Mouse (Mus musculus) embryo, embryonic 10 days (tissue): ENCODE data around the gene Slc16a5.

Source experiments
- DNase-seq: peaks from one replicate; pipeline ENCODE4 v3.0.0-alpha.2; 2015; ENCODE audit warnings: low spot score

Gene Slc16a5

GRCm38 (mm10) chr11:115462243-115462891, at the start of gene Slc16a5:
Slc16a5 (plus strand) TSS chr11:115462474.
- DNase-seq = no peak

- DNase-seq = peak; percentile 98
These were observed 42.6 kb upstream of the Slc16a5 start, which contains the start of the genes Atp5h and Kctd2 for GRCm38 (mm10) chr11:115419531-115420237. Atp5h (minus strand) TSS chr11:115419962. Kctd2 (plus strand) TSS chr11:115420128.

- DNase-seq = peak; percentile 54
These were observed 41.7 kb upstream of the Slc16a5 start for GRCm38 (mm10) chr11:115420336-115421190.

DNA sequence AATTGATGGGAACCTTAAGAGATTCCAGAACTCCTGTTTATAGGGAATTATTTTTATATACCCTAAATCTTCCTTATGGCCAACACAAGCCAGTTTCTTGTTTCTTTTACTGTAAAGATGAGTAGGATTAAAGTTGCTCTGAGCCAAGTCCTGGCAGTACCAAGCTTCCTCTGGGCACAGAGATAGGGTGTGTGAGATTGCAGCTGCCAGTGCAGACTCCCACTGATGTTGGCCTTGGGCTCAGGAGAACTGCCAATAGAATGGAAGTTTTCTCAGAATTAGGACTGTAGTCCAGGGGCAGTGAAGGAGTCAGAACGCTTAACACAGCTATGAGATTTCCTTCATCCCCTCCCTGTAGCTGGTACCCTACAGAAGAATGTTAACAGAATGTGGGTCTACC, 40.9 kb upstream of the Slc16a5 start:
- DNase-seq = no peak

- DNase-seq = no peak
These were observed 40.3 kb upstream of the Slc16a5 start for GRCm38 (mm10) chr11:115421972-115422371.

GRCm38 (mm10) chr11:115423091-115423490, 39.2 kb upstream of the Slc16a5 start:
- DNase-seq = no peak

- DNase-seq = no peak
These were observed 37.6 kb upstream of the Slc16a5 start for GRCm38 (mm10) chr11:115424666-115425065.

GRCm38 (mm10) chr11:115425671-115426070, 36.6 kb upstream of the Slc16a5 start:
- DNase-seq = no peak

DNA sequence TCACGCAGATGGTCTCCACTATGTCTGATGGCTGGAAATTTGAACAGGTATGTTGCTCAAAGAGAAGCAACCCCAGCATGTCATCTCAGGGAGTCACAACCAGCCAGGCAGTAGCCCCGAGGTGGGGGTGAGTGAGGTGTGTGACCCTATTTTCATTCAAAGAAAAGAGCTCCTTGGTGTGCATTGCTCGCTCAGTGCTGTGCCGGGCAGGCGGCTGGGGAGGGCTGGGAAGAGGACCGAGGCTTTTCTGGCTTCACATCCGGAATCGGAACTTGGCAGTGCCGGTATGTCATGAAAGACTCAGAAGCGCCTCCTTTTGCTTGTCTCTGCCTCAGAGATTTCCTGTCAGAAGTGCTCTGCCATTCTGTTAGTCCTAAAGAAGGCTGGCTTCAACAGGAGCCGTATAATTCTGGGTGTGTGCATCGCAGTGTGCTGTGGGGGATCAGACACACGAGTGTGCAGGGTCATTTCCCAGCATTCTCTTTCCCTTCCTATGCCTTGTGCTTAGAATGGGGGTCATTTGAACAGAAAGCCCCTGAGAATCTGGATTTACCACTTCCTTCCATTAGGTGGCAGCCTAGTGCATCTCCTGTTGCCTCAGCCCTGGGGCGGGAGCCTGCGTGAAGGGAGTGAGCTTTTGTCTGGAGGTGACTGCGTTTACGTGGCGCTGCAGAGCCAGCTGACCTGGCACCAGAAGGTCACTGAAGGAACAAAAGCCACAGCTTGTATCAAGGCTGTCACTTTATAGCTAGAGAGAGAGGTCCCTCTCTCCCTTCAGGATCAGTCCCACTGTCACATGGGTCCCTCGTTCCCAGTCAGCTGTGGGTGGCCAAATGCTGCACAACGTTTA, 34.6 kb upstream of the Slc16a5 start:
- peak; percentile 94 for DNase-seq

DNA sequence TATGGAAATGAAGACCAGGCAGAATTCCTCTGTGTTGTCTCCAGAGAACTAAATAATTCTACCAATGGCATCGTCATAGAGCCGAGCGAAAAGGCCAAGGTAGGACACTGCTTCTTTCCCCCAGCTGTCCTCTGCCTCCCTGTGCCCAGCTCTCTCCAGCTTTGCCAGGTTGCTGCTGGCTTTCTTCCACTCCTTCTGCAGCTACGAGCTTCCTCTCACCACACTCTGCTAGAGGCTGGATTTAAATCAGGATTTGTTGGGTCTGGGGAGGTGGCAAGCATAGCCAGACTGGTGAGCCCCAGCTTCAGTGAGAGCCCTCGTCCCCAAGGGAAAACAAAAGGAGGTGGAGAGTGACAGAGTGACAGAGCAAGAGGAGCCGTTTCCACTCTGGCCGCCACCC, 33.0 kb upstream of the Slc16a5 start:
- DNase-seq = no peak

GRCm38 (mm10) chr11:115430561-115430960, 31.7 kb upstream of the Slc16a5 start:
- no peak for DNase-seq

GRCm38 (mm10) chr11:115432814-115433213, 29.5 kb upstream of the Slc16a5 start:
- no peak for DNase-seq

DNA sequence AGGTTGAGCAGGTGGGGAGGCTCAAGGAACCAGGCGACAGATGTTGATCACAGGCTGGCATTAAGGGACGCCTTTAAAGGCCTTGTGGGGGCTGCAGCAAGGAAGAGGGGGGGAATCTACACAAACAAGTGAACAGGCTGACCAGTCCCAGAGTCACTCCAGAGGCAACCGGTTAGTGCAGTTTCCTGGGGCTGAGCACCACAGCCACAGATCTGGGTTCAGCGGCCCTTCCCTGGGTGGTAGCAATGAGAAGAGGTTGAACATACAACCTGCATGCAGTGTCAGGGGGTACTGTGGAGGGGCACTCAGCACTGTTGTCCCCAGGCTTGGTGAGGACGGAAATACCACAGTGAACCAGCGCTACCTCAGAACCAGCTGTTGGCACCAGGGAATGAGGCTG, 28.9 kb upstream of the Slc16a5 start:
- no peak for DNase-seq

DNA sequence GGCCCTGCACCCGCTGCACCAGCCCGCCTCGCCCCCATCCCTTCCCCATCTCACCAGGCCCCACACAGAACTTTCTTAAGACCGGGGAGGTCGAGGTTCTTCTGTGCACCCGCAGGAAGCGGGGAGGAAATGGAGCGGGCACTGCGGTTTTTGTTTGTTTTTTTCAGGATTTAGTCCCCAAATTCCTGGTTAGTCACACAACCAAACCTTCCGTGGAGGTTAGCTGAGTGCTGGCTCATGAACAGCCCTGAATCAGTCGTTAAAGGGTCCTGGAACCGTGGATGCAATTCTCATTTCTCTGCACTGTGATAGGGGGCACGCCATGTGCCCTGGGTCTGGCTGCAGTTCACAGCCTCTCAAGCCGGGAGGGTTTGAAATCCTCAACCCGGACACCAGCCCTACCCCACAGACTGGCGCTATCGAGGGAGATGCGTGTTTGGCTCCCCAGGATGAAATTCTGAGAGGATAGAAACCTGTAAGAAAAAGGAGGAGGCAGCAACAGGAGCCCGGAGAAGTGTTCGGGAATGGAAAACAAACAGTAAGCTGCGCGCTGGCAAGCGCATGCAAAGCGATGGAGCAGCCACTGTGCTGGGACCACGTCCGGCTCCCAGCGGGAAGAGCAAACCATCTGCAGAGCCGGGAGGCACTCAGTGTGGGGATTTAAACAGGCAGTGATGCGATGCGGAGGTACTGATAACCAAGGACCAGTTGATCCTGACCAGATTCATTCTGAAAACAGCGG, 26.5 kb upstream of the Slc16a5 start:
- DNase-seq = peak; percentile 72

DNA sequence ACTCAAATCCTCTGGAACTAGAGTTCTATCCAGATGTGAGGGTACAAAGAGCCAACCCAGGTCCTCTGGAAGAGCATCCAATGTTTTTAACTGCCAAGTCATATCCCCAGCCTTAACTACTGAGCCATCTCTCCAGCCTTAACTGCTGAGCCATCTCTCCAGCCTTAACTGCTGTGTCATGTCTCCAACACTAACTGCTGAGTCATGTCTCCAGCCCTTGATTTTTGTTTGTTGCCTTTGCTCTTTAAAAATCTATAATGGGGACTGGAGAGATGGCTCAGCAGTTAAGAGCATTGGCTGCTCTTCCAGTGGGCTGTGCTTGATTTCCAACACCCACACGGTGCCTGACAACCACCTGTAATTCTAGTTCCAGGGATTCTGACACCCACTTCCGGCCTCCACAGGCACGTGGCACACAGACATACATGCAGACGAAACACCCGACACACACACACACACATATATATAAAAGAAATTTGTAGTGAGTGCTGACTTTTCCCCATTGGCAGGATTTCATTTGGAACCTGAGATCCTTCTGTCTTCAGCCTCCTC, 24.6 kb upstream of the Slc16a5 start:
- no peak for DNase-seq

- no peak for DNase-seq
These were observed 22.9 kb upstream of the Slc16a5 start for GRCm38 (mm10) chr11:115439326-115439725.

GRCm38 (mm10) chr11:115439906-115440595, 22.2 kb upstream of the Slc16a5 start, which contains the start of gene Trim80:
Trim80 (plus strand) TSS chr11:115440545.
- DNase-seq = no peak

GRCm38 (mm10) chr11:115441417-115441816, 20.9 kb upstream of the Slc16a5 start:
- DNase-seq = no peak

- DNase-seq = no peak
These were observed 15.4 kb upstream of the Slc16a5 start for GRCm38 (mm10) chr11:115446906-115447305.

DNA sequence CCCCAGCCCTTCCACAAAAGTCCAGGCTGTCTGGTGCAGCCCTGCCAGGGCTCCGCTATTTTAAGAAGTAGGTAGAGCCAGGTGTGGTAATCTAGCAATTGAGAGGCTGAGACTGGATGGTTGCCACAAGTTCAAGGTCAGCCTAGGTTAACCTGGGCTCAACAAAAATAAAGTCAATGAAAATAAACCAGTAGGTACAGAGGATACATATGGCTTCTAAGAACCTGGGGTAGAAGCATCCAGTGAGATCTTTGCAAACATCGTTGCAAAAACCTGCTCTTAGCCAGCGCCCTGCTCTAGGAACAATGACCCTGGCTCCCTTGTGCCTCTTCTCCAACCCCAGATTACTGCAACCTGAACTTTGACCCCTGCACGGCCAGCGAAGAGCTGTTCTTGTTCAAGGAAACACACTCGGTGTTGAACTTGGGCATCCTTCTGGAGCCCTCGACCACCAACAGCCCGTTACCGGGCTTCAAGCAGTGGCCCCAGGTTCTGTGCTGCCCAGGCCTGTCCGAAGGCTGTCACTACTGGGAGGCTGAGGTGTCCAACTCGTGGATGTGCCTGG, 14.9 kb upstream of the Slc16a5 start:
- DNase-seq = no peak
